Mouse (Mus musculus) brain, embryonic 18.5 days (tissue): Measurements from ENCODE around the gene E2f6.

Experiments used
- DNase-seq: peaks from one replicate; pipeline ENCODE4 v3.0.0-alpha.2; 2012; ENCODE audit warnings: low read depth, low spot score

Gene E2f6

DNA sequence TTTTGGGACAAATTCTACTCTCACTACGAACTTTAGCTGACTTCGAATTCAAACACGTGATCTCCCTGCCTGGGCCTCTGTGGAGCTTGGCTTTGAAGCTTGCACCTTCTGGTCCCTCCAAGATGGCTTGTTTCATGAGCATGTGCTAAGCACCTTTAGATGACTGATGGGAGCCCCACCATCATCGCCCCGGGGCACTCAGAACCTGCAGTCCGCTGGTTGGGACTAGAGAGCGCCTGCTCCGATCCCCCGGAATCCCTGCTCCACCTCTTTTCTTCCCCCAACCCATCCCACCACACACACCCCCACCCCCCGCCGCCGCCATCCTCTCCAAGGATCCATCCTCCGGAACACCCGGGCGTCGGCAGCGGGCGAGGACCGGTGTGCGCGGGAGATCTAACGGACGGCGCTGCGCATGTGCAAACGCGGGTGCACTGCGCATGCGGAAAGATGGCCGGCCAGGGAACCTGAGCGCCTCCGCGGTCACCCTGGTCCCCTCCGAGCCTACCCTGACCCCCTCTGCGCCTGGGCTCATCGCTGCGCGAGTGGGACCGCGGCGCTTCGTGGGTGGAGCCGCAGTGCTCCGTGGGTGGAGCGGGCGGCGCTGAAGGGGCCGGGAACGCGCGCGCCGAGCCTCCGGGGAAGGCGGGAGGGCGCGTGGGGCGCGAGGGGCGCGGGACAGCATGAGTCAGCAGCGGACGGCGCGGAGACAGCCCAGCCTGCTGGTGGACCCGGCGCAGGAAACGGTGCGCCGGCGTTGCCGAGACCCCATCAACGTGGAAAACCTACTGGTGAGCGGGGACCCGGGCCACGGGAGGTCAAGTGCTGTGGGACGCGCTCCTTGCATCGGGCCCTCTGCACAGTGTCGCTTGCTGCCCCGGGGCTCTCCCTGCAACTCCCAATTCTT is at the start of gene E2f6:
Gene E2f6 (plus strand): TSS at position 439 of the 907 bp plus-strand sequence.
- peak; percentile 42 for DNase-seq

DNA sequence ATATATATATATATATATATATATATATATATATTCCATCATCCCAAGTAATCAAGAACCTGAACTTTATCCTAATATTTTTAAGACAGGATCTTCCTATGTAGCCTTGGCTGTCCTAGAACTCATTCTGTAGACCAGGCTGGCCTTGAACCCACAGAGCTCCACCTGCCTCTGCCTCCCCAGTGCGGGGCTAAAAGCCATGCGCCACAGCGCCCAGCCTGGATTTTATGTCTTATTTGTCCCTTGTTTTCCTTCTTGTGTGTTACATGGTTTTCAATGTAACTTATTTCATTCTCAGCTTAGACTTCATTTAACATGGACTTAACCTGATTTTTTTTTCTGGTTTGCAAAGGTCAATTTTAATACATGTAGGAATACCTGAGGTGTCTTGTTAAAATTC is 49.3 kb upstream of the E2f6 start:
- no peak for DNase-seq

DNA sequence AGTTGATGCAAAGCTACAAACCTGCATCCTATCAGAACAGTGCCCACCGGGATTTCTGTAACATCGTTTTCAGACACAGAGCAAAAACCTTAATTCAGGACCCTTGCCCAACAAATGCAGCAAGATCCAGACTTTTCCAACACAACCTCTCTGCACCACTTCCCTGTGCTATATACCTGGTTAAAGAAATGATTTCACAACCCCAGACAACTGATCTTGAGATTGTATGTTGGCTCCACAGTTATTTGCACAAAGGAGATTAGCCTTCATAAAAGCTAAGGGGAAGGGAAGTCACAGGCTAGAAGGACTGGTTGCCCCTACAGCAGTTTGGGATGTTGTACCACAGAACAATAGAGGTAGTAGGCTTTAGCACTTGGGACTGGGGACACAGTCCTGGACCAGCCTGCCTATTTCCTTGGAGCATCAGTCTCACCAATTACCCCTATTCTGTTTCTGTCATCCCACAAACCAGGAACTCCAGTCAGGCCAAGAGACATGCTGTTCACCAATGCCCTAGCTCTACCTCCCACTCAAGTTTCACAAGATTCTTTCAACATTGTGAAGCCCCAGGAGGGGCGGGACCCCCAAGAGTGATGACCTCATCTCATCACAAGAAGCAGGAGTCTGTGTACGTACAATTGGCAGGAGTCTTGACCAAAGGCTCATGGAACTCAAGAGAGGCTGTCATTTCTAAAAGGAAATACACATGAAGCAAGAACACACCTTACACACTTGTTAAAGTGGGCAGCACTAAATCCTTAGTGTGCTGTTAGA is 46.9 kb upstream of the E2f6 start:
- no peak for DNase-seq

DNA sequence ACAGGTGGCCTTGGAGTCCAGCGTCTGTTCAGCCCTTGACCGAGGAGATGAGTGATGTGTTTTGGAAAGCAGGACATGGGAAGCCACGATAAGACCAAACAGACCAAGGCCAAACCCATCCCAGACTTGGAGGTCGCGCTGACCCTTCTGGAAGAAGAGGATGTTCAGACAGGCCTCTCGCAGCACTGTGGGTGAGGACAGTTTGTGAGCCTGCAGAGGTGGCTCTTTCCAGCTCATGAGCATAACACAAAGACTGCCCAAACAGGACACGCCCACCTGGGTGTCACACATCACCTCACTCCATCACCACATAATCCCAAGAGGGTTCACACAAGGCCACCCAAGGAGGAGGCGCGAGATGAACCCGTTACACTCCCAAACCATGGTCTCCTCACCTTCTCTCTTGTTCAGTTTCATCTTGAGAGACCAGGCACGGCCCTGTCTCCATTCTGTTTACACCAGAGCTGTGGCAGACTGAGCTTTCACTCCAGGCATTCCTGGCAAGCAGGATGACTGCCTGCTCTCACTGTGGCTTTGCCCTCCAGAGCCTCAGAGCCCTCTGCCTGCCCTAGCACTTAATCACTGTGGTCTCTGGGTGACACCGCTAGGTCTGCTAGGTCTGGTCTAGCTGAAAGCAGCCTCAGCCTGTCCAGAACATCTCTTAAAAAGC is 45.9 kb upstream of the E2f6 start:
- DNase-seq = no peak

DNA sequence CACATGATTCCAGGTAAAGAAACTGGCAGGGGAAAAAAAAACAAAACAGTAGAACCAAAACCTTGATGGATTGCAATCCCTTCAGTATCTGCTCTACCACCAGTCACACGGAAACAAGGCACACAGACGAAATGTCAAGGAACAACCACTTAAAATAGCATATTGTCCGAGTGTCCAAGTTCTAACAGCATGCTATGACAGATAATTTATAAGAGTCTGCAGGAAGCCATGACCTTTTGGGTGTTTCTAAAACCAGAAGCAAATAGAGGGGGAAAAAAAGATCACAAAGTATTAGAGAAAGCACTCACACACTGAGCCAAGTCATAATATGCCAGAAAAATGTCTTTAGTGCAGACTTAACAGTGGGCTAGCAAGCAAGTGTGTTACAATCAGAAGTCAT is 42.5 kb upstream of the E2f6 start:
- no peak for DNase-seq

DNA sequence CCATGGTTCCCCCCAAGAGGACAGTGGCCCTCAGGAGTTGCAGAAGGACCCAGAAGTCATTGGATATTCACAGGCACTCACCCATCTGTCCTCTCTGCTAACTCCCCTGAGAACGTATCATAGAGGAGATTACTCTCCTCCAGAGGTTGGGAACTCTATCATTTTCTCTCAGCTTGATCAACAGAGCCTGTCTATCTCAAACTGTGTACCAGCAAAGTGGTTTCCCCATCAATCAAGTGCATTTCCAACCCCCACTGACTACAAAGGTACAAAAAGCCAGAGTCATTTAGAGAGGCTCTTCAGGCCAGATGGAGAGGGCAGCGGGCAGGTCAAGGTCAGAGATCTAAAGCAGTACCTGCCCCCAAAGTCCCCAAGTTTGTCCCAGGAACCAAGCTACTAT is 42.1 kb upstream of the E2f6 start:
- no peak for DNase-seq

DNA sequence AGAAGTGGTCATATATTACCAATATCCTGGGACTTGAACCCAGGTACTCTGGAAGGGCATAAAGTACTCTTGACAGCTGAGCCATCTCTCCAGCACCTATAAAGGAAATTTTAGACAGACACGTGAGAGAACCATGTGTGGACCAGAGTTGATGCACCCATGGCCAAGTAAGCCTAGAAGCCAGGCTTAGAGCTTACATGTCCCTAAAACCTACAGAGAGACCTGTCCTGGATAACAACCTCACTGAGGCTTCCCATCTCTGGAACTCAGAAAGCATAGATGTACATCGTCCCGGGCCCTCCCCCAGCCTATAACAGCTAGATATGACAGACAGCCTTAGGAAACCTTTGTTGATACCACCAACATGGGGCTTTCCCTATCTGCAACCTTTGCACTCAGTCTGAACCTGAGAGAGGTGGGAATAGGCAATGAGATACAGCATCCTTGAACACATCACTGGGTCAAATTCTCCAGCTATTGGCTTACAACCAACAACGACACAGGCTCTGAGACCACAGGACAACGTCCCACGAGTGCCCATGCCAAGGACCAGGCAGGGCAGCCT is 41.1 kb upstream of the E2f6 start:
- DNase-seq = no peak

DNA sequence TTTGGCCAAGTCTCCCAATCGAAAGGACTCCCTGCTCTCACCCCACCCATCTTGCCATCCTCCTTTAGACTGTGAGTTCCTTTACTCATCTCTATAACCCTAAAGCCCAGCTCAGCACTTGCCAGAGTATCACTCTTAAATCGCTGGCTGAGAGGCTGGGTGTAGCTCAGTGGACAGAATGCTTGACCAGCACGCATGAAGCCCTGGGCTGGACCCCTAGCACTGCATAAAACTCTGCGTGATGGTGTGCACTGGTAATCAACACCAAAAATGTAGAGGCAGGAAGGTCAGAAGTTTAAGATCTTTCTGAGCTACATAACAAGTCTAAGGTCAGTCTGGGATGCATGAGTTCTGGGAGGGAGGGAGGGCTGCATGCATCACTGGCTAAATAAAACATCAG is 36.2 kb upstream of the E2f6 start:
- no peak for DNase-seq

DNA sequence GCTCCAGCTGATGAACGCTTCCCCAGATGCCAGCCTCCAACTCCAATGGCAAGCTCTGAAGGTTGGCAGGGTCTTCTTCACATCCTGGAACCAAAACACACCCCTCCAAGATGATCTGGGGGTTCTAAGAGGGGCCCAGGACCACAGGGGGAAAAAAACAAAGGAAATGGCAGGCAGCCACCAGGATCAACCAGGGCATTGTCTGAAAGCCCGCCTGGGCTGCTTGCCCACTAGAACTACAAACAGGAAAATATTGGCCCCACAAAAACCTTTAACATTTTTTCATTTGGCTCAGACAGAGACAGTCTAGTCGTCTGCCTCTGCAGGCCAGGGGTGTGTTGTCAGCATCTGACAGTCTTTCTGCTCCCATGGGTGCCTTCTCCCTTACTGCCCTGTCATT is 35.4 kb upstream of the E2f6 start:
- DNase-seq = no peak

DNA sequence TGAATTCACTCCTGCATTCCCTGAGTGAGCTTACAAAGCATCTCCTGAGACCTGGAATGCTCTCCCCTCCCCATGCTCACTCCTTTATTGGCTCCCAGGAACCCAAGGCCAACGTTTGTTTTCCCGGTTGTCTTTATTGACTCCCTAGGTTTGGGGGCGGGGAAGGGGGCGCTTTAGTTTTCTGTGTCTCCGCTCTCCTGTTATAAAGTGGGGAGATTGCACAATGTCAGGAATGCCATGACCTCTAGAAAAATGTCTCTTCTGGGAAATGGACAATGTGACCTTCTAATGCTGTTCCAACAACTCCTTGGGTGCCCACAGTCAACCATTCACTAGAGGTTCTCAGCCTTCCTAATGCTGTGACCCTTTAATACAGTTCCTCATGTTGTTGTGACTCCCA is 32.2 kb upstream of the E2f6 start:
- no peak for DNase-seq

DNA sequence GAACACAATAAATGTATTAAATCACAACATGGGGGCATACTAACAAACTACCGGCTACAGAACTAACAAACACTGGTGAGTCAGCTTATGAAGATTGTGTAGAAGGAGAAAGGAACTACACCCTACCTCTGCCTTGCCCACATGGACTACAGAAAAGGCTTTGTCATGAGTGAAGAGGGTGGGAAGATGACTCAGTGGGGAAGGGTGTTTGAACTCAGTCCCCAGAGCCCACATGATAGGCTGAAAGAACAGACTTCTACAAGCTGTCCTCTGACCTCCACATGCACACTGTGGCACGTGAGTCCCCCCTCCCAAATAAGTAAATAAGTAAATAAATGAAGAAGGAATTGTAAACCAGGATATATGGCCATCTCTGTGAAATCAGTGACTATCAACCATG is 31.6 kb upstream of the E2f6 start:
- DNase-seq = no peak

DNA sequence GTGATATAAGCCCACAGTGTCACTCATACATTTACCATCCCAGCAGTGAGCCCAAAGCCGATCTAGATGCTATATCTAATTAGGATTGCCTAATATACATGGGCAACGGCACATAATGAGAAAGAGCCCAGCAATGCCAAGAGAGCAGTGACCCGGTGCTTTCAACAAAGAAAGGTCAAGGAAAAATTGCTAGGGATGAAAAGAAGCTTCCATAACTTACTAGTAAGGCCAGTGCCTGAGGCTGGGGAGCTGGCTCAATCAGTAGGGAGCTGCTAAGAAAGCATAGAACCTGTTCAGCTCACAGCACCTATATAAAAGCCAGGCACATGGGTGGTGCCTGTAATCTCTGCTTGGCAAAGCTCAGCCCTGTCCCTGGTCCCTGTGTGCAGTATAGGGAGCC is 30.4 kb upstream of the E2f6 start:
- DNase-seq = no peak

DNA sequence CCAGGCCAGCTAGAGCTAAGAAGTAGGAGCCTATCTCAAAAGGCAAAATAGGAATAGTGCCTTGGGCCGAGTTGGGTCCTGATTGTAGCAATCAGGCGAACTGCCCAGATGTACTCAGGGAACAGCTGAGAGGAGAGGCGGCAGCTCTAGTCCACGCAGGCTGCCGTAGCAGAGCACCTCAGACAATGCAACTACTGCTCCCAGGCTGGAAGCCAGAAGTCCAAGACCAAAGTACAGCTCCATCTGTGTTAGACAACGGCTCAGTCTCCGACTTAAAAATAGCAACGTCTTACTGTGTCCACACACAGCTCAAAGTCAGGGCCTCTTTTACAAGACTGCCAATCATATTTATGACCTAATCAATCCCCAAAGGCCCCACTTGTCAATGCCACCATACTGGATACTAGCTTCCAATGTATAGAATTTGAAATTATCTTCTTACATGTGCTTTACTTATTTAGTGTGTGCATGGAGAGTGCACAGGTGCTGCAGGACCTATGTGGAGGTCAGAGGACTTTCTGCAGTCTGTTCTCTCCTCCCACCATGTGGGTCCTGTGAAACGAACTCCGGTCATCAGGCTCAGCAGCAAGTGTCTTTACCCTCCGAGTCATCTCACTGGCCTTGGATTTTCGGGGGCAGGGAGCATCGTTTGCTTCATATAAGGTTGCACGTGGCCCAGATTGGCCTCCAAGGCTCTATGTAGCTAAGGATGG is 29.6 kb upstream of the E2f6 start:
- no peak for DNase-seq

DNA sequence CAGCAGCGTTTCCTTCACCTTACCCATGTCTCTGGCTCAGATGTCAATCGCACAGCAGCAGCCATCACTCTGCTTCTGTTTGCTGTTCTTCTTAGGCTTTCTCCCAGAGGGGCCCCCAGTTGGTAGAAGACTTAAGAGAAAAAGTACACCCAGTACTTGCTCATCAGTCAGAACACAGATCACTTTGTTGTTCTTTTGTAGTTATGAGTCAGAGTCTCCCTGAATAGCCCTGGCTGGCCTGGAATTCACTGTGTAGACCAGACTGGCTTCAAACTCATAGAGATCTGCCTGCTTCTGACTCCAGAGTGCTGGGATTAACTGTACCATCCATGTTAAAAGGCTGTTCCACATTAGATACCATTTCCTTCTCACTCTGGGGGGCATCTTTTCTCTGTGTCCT is 22.2 kb upstream of the E2f6 start:
- DNase-seq = no peak

DNA sequence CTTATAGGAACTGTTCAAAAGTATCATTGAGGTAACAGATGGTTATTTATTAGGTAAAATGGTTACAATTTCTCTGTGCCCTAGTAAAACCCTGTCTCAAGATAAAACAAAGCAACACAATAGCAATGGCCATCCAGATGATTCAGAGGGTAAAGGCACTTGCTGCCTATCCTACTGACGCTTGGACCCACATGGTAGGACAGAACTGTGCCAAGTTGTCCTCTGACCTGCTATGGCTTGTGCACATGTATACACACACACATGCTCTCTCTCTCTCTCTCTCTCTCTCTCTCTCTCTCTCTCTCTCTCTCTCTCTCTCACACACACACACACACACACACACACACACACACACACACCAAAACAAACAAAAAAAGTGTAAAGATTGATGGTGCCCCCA is 21.6 kb upstream of the E2f6 start:
- DNase-seq = no peak

DNA sequence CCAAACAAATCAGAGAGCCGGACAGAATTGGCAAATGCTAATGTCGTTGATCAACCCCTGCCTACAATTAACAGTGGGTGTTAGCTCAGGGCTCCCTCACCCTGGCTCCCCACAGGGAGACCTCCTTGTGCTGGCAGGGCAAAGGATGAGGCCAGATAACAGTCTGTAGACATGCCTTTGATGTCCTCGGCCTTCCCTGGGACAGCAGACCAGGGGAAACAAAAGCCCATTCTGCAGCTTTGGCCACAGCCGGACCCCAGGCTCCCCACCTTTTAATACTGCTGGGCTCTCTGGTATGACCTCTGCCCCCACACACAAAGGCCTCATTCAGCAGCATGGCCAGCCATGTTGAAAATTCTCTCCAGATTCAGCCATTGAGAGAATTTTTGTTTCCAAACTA is 21.0 kb upstream of the E2f6 start:
- no peak for DNase-seq

DNA sequence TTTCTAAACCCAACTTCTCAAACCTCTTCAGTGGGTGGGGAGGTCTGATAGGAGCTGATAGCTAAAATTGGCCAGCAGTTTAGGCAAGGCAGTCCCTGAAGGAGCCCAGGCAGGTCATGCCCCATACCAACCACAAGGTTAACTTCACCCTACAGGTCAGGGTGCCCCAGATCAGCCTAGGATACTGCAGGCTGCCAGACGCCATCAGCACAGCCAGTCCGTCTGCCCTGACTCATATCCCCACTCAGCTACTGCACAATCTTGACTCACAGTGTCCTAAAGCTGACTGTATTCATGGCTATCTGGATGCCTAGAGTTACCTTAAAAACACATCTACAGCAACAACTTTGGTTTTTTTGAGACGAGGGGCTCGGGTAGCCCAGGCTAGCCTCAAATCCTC is 20.3 kb upstream of the E2f6 start:
- DNase-seq = no peak

DNA sequence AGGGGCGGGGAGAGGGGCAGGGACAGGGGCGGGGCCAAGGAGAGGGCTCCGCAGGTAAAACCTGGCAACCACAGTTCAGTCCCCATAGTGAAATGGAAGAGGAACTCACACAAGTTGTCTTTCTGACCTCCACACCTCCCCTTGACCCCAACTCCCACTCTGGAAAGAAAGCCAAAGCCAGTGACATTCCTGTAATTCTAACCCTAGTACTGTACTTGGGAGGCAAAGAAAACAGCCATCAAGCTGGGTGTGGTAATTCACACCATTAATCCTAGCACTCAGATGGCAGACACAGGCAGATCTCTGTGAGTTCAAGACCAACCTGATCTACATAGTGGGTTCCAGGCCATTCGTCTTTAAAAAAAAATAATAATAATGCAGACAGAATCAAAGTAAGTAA is 17.4 kb upstream of the E2f6 start:
- no peak for DNase-seq

DNA sequence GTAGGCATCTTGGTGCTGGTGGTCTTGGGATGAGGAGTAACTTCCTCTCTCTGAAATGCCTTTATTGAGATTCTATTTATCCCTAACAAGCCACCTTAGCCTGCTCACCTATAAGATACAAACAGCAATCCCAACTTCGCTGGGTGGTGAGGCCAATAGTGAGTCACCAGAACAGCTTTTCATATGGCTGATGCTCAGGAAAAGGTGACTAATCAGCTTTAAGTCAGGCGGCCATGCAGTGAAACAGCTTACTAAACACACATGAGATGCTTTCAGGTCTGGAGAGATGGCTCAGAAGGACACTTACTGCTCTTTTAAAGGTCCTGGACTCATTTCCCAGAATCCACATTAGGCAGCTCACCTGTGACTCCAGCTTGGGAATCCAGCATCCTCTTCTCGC is 15.0 kb upstream of the E2f6 start:
- no peak for DNase-seq

DNA sequence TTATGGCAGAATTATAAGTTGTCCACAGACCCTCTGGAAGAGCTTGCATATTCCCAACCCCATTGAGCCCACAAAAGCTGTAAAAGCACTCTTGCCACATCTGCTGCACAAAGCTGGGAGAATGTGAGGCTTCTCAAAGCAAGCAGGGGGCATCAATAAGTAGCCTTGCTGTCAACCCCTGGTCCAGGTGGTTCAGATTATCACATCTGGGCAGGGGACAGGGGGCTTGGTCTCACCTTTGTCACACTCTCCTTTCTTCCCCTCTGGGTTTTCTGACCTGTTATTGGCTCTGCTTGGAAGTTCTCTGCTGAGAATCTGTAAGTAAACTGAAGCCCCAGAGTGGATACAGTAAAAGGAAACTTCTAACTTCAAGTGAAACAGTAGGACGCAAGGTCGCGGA is 11.9 kb upstream of the E2f6 start:
- DNase-seq = no peak

DNA sequence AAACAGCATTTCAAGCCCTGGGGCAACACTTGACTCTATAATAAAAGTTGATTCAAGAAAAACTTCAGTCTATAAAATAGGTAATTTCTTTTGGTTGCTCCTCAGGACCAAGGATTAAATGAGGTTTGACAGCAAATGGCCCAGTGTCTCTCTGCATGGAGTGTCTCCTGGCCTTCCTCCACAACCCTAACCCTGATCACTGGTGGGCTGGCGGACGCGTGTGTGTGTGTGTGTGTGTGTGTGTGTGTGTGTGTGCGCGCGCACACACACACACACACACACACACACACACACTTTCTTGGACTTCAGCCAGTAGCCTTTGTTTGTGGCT is 10.9 kb upstream of the E2f6 start:
- DNase-seq = no peak
